Mouse (Mus musculus) heart, embryonic 13.5 days (tissue): ENCODE measurements around the gene Slc18a2. TPM values are rescaled to one million over a fixed set of nuclear protein-coding genes. Genes with fewer than 3 reads are reported as not detected.
A peak's percentile ranks its signal among the peaks of the same experiment; 100 is the strongest.

Experiments
- ATAC-seq: fragments of 200-750 bp; cut with Nextera tagmentation; 2 replicates; pipeline ENCODE4 v1.8.0; 2017; ENCODE audit warnings: moderate TSS enrichment; ENCODE audit not compliant: insufficient number of reproducible peaks, low FRiP score, low TSS enrichment; ENCODE audit errors: extremely low read depth
- H3K27ac ChIP-seq: fragments of 300-500 bp; sonication (generic); replicated peaks from 2 replicates; pipeline ENCODE4 v1.5.1; 2015; ENCODE audit warnings: moderate library complexity, mild to moderate bottlenecking, inconsistent platforms
- H3K27me3 ChIP-seq: fragments of 300-500 bp; sonication (generic); replicated peaks from 2 replicates; pipeline ENCODE4 v1.6.1; 2015; ENCODE audit warnings: mild to moderate bottlenecking, inconsistent platforms
- H3K36me3 ChIP-seq: fragments of 300-500 bp; sonication (generic); 2 replicates; pipeline ENCODE4 v1.6.1; 2015; ENCODE audit warnings: mild to moderate bottlenecking, inconsistent platforms
- H3K4me1 ChIP-seq: fragments of 300-500 bp; sonication (generic); 2 replicates; pipeline ENCODE4 v1.6.1; 2015; ENCODE audit warnings: inconsistent platforms
- H3K4me2 ChIP-seq: fragments of 300-500 bp; sonication (generic); 2 replicates; pipeline ENCODE4 v1.6.1; 2015; ENCODE audit warnings: inconsistent platforms, mild to moderate bottlenecking, moderate library complexity
- H3K4me3 ChIP-seq: fragments of 300-500 bp; sonication (generic); 2 replicates; pipeline ENCODE4 v1.5.1; 2015; ENCODE audit warnings: moderate library complexity, mild to moderate bottlenecking, inconsistent platforms
- H3K9ac ChIP-seq: fragments of 300-500 bp; sonication (generic); 2 replicates; pipeline ENCODE4 v1.6.1; 2015; ENCODE audit warnings: inconsistent platforms, mild to moderate bottlenecking, moderate library complexity
- H3K9me3 ChIP-seq: fragments of 300-500 bp; sonication (generic); 2 replicates; pipeline ENCODE4 v1.6.1; 2016; ENCODE audit warnings: inconsistent platforms
- WGBS: fragments of 180-500 bp; shearing (Covaris S2); methylation state at CpG from one replicate; pipeline ENCODE4 v1.1.7; 2015; ENCODE audit warnings: mixed read lengths; 5-methylcytosine and 5-hydroxymethylcytosine counted together
- polyA plus RNA-seq: library from polyadenylated mRNA; unstranded; fragments of >200 nt; fragmentation: Nextera tagmentation; extraction: Ambion mirVana; gene quantifications from 2 replicates; pipeline ENCODE4 v1.2.1, GENCODE M21; 2015

Gene Slc18a2
- 9.8 and 10.4 TPM in 2 replicates for polyA plus RNA-seq

DNA sequence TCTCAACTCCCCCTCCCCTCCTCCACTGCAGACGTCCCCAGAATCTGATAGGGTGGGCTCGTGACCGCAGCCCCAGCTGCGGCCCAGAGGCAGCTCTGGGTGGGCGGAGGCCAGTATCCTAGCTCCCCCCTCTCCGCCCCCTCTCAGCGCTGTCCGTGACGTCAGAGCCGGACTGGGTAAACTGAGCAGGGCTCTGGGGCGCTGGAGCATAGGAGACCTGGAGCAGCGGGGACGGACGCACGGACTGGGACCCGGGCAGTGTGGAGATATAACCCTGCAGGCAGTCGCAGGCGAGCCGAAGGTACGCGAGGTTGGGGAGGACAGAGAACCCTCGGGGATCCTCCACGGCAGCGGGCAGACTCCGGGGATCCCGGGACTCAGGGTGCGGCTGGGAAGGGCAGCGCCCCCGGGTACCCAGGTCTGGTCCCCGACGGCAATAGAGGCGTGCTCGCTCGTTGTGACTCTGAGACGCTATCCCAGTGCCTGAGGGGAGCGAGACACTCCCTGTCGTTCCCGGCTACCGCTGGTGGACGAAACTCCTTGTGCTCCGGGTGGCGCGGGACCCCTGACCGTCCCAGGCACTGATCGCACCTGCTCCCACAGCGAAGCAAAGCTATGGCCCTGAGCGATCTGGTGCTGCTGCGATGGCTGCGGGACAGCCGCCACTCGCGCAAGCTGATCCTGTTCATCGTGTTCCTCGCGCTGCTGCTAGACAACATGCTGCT lies at the start of gene Slc18a2:
Slc18a2 (plus strand) TSS at position 179 of the 725 bp plus-strand sequence.
- peaks cover 56% of the 10 kb centered on the region for H3K27me3 ChIP-seq
- under 1% methylated on average over 55 of the region's 55 CpGs for WGBS
- peak; percentile 70 for ATAC-seq
- H3K27ac ChIP-seq, result no peak within 1 kb of the TSS
- no peaks in the 10 kb centered on the region for H3K36me3 ChIP-seq
- H3K9me3 ChIP-seq, result peaks cover 5% of the 10 kb centered on the region; the same call in 1 of the 2 replicates
- H3K9ac ChIP-seq, result peak within 1 kb of the TSS; percentile 68
- peak within 1 kb of the TSS; percentile 53 for H3K4me3 ChIP-seq
- H3K4me2 ChIP-seq, result peak within 1 kb of the TSS; percentile 76
- peaks cover 19% of the 10 kb centered on the region for H3K4me1 ChIP-seq

DNA sequence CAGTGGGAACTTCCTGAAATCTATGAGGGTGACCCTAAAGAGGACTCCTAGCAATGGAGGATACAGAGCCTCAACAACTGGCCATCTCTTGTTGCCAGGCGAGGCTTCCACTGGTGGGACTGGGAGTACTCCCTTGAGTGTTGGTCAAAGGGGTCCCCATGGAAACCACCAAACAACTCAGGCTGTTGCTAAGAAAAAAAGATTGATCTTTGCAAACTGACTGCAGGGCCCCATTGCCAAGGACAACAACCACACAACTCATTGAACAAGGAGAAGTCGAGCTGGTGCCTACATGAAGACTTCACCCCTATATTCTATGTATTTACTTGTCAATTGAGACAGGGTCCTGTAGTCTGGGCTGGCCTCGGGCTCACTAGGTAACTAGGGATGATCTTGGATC lies 43.8 kb upstream of the Slc18a2 start:
- Histone ChIP-seq H3K4me1 (peaks cover 4% of the 10 kb centered on the region; the same call in 1 of the 2 replicates), H3K36me3 (no peaks in the 10 kb centered on the region), H3K9ac (no peak overlapping the region), H3K27me3 (peaks cover 28% of the 10 kb centered on the region; the same call in 1 of the 2 replicates), H3K9me3 (no peaks in the 10 kb centered on the region), H3K4me2 (no peak overlapping the region), H3K27ac (no peak overlapping the region), H3K4me3 (no peak overlapping the region)
- WGBS, result 78% methylated on average over 3 of the region's 3 CpGs
- no peak for ATAC-seq

DNA sequence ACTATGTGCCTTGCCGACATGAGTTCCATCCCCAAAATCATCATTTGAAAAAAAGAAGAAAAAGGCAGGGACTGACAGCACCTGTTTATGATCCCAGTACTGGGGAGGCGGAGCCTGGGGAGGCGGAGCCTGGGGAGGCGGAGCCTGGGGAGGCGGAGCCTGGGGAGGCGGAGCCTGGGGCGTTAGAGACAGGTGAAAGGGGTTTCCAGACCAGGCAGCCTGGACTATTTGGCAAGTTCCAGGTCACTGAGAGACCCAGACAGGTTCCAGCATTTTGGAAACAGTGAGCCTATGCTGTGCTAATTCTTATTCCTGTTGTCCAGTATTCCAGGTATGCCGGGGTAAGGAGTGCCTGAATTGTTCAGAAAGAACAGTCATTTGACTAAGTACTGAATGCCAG lies 41.7 kb upstream of the Slc18a2 start, which contains the start of gene Kcnk18:
Kcnk18 (plus strand) TSS at position 224 of the 400 bp plus-strand sequence.
- no peak within 1 kb of the TSS for H3K27ac ChIP-seq
- no peaks in the 10 kb centered on the region for H3K36me3 ChIP-seq
- H3K4me3 ChIP-seq, result no peak within 1 kb of the TSS
- H3K9ac ChIP-seq, result no peak within 1 kb of the TSS
- H3K27me3 ChIP-seq, result peaks cover 28% of the 10 kb centered on the region; the same call in 1 of the 2 replicates
- no peaks in the 10 kb centered on the region for H3K9me3 ChIP-seq
- WGBS, result 84% methylated on average over 8 of the region's 8 CpGs
- ATAC-seq, result no peak
- no peaks in the 10 kb centered on the region for H3K4me1 ChIP-seq
- no peak within 1 kb of the TSS for H3K4me2 ChIP-seq

DNA sequence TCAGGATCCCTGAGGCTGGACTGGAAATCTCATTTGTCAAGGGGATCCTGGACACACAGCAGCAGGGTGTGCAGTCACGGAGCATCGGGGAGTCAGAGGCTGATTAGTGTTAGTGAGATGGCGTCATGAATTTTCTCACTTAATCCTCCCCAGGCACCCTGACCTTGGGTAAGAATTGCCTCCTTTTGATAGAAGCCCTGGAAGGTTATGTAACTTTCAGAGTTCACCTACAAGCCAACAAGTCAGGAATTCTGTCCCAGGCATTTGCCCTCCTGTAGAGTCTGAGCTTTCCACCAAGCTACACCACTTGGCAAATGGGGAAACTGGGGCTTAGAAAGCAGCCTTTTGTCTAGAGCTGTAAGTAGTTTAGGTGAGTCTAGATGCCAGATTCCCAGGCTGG lies 39.6 kb upstream of the Slc18a2 start:
- H3K9ac ChIP-seq, result no peak overlapping the region
- H3K4me1 ChIP-seq, result no peaks in the 10 kb centered on the region
- H3K4me2 ChIP-seq, result no peak overlapping the region
- no peak overlapping the region for H3K27ac ChIP-seq
- no peaks in the 10 kb centered on the region for H3K36me3 ChIP-seq
- no peak overlapping the region for H3K4me3 ChIP-seq
- no peak for ATAC-seq
- peaks cover 28% of the 10 kb centered on the region; the same call in 1 of the 2 replicates for H3K27me3 ChIP-seq
- 52% methylated on average over 3 of the region's 3 CpGs for WGBS
- no peaks in the 10 kb centered on the region for H3K9me3 ChIP-seq

DNA sequence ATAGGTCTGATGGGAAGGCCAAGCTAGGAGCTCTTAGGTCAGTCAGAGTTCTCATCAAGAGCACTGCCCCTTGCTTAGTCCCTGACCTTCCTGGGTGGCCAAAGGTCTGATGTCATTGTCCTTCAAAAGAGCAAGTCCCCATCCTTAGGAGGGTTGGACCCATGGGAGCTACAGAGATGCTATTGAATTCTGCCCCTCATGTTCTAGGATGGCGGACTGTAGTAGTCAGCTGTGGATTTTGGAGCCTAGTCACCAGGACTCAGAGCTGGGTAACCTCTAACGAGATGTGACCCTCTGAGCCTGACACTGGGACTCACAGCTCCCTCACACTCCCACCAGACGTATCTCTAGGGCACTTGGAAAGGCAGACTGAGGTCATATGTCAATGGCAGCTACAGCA lies 32.3 kb upstream of the Slc18a2 start:
- H3K9me3 ChIP-seq, result no peaks in the 10 kb centered on the region
- no peak overlapping the region for H3K27ac ChIP-seq
- no peak overlapping the region for H3K4me2 ChIP-seq
- no peak for ATAC-seq
- no peak overlapping the region for H3K4me3 ChIP-seq
- H3K36me3 ChIP-seq, result no peaks in the 10 kb centered on the region
- H3K27me3 ChIP-seq, result no peaks in the 10 kb centered on the region
- WGBS, result 45% methylated on average over 3 of the region's 3 CpGs
- H3K4me1 ChIP-seq, result no peaks in the 10 kb centered on the region
- no peak overlapping the region for H3K9ac ChIP-seq

DNA sequence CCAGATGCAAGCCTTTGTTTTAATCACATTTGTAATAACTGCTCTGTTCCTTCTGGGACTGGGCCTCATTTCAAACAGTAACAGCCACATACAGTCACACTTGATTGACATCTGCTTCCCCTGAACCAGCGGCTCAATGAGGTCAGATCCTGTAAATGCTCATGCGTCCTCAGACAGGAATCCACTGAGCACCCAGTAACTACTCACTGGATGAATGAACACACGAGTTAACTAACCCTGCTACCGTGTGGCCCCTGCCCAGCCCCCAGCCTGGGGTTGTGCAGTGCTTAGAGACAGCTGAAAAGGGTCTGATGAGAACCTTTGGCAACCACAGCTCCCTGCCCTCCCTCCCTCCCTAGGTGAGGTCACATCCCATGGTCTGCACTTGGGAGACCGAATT lies 27.9 kb upstream of the Slc18a2 start:
- WGBS, result 66% methylated on average over 5 of the region's 5 CpGs
- Histone ChIP-seq H3K9ac (no peak overlapping the region), H3K4me3 (no peak overlapping the region), H3K36me3 (no peaks in the 10 kb centered on the region), H3K27ac (no peak overlapping the region), H3K4me2 (no peak overlapping the region), H3K9me3 (0 out of 2 replicates have a peak, but pooled peaks cover 3% of the 10 kb centered on the region), H3K4me1 (no peaks in the 10 kb centered on the region), H3K27me3 (peaks cover 6% of the 10 kb centered on the region; the same call in 1 of the 2 replicates)
- no peak for ATAC-seq

DNA sequence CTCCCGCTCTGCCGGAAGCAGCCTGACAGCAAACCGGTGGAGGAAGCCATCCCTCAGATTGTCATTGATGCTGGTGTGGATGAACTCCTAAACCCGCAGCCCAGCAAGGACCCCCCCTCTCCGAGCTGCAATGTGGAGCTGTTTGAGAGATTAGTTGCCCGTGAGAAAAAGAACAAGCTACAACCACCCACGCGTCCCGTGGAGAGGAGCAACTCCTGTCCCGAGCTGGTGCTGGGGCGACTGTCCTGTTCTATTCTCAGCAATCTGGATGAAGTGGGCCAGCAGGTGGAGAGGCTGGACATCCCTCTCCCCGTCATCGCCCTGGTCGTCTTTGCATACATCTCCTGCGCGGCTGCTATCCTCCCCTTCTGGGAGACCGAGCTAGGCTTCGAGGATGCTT lies 25.7 kb upstream of the Slc18a2 start:
- WGBS, result 73% methylated on average over 18 of the region's 18 CpGs
- peaks cover 18% of the 10 kb centered on the region; the same call in 1 of the 2 replicates for H3K27me3 ChIP-seq
- no peak overlapping the region for H3K4me3 ChIP-seq
- H3K36me3 ChIP-seq, result no peaks in the 10 kb centered on the region
- H3K27ac ChIP-seq, result no peak overlapping the region
- no peaks in the 10 kb centered on the region for H3K4me1 ChIP-seq
- H3K4me2 ChIP-seq, result no peak overlapping the region
- H3K9ac ChIP-seq, result no peak overlapping the region
- H3K9me3 ChIP-seq, result 0 out of 2 replicates have a peak, but pooled peaks cover 3% of the 10 kb centered on the region
- ATAC-seq, result no peak

DNA sequence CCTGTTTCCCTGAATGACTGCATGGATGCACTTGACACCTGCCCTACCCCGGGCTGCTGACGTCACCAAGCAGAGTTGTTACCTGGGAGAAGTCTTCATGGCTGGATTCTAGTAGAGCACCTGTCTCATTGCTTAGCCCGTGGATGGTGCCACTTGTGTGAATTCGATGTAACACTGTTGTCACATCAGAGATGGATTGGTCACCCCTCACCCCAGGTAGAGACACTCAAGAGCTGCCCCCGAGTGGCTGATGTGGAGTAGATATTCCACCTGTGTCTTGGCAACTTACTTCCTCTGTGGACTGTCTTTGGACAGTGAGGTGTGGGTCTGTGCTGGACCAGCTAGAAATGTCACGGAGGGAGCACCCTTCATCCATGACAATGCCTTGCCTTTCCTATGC lies 24.6 kb upstream of the Slc18a2 start:
- H3K4me3 ChIP-seq, result no peak overlapping the region
- WGBS, result 71% methylated on average over 6 of the region's 6 CpGs
- no peak for ATAC-seq
- H3K4me1 ChIP-seq, result no peaks in the 10 kb centered on the region
- H3K9me3 ChIP-seq, result 0 out of 2 replicates have a peak, but pooled peaks cover 3% of the 10 kb centered on the region
- H3K36me3 ChIP-seq, result no peaks in the 10 kb centered on the region
- H3K4me2 ChIP-seq, result no peak overlapping the region
- H3K27me3 ChIP-seq, result peaks cover 22% of the 10 kb centered on the region; the same call in 1 of the 2 replicates
- no peak overlapping the region for H3K9ac ChIP-seq
- no peak overlapping the region for H3K27ac ChIP-seq

DNA sequence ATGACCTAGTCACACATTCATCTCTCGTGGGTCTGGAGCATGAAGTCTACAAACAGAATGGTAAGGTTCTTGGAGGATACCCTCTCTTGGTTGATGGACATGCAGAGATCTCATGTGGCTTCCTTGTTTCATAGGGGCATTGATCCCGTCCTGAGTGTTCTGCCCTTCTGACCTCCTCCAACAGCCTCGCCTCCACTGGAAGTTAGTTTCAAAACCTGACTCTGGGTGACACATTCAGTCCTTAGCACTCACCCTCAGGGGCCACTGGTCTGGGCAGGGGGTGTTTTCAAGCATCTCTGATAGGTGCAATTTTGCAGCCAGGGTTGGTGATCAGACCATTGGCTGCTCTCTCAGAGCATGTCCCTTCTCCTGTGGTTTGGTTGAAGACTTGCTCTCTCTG lies 22.1 kb upstream of the Slc18a2 start:
- ATAC-seq, result no peak
- peaks cover 25% of the 10 kb centered on the region; the same call in 1 of the 2 replicates for H3K27me3 ChIP-seq
- no peak overlapping the region for H3K9ac ChIP-seq
- 72% methylated on average over 3 of the region's 3 CpGs for WGBS
- H3K4me1 ChIP-seq, result no peaks in the 10 kb centered on the region
- H3K4me2 ChIP-seq, result no peak overlapping the region
- H3K27ac ChIP-seq, result no peak overlapping the region
- H3K36me3 ChIP-seq, result no peaks in the 10 kb centered on the region
- no peak overlapping the region for H3K4me3 ChIP-seq
- 0 out of 2 replicates have a peak, but pooled peaks cover 3% of the 10 kb centered on the region for H3K9me3 ChIP-seq

DNA sequence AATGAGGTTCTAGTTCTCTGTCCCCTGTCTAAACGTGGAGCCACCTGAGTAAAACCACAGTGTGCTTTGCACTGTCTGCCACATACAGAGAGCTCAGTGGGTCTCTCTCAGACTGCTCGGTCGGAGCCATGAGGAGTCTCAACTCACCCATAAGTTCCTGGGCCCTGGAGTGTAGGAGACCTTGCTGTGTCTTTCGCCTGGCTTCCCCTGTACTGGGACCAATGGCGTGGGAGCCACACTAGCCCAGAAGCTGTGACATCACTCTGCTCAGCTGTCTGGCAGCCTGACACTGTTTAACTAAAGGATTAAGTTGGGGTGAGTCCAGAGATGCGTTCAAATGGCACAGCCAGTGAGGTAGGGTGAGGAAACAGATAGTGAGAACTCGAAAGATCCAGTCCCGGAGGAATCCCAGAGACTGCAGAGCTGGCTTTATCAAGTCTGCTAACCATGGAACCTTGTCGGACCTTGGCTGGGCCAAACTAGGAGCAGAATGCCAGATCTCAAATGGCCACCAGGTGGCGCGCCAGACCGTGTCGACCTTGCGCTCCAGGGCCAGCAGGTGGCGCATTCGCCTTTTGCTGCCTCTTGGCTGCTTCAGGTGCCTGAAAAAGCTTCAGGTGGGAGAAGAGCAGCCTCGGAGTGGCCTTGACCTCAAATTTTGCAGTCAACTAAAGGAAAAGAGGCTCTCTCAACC lies 21.4 kb upstream of the Slc18a2 start:
- no peaks in the 10 kb centered on the region for H3K36me3 ChIP-seq

DNA sequence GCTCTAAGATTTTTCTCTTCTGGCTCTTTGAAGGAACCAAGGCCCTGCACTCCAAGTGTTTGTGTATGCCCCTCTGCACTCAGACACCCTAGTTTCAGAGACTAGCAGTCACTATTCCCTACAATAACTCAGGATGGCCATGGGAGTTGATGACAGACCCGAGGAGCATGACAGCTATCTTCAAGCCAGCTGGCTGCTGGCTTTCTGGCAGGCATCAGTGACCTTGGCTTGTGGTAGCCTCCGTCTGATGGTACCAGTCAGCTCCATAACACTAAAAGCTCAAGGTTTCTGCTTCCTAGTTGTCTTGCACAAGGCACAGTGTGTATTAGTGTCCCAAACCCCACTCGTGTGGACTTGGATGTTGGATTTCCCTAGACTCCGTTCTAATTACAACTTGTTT lies 18.7 kb upstream of the Slc18a2 start:
- no peak overlapping the region for H3K27ac ChIP-seq

More for the DNA sequence above, 21.4 kb upstream of the Slc18a2 start:
- no peak overlapping the region for H3K4me3 ChIP-seq
- ATAC-seq, result no peak
- H3K4me1 ChIP-seq, result no peaks in the 10 kb centered on the region
- H3K27me3 ChIP-seq, result peaks cover 25% of the 10 kb centered on the region; the same call in 1 of the 2 replicates
- no peak overlapping the region for H3K4me2 ChIP-seq
- WGBS, result 18% methylated on average over 17 of the region's 17 CpGs
- H3K9ac ChIP-seq, result no peak overlapping the region
- no peaks in the 10 kb centered on the region for H3K9me3 ChIP-seq
- no peak overlapping the region for H3K27ac ChIP-seq

More for the DNA sequence above, 18.7 kb upstream of the Slc18a2 start:
- Histone ChIP-seq H3K4me2 (no peak overlapping the region), H3K9ac (no peak overlapping the region), H3K36me3 (no peaks in the 10 kb centered on the region), H3K4me1 (no peaks in the 10 kb centered on the region), H3K27me3 (peaks cover 24% of the 10 kb centered on the region; the same call in 1 of the 2 replicates), H3K9me3 (no peaks in the 10 kb centered on the region), H3K4me3 (no peak overlapping the region)
- no peak for ATAC-seq
- WGBS, result 74% methylated on average over 4 of the region's 4 CpGs
